In the genomic region with DNA sequence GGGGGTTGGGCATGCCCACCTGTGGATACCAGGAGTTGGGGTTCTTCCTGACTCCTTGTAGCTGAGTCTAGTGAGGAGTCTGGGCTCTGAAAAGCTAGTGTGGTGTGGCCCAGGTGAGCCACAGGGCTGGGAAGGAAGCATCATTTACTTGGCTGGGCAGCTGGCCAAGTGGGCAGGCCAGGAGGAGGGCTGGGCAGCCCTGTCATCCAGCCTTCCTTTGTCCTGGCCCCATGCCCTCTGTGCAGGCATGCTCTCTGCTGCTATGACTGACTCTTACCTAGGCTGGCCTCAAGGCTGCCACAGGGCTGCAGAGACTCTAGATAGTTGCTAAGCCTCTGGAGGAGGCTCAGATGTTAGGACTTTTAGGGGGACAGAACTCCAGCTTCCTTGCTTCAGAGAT, we compare ENCODE assay signal across 8 mouse cellular contexts. TPM values are rescaled to one million over a fixed set of nuclear protein-coding genes. Genes with fewer than 3 reads are reported as not detected.
DNase-seq lines count a peak whose midpoint lies in the region; ATAC-seq and TF ChIP-seq lines count a peak whose summit lies in the region.

No protein-coding gene starts in this region.

- peaks cover 98% of the 10 kb centered on the region for H3K79me2 ChIP-seq in liver, adult 2 months (ENCODE audit: control insufficient read depth, insufficient read depth, low read length)

- intact Hi-C loops in gastrocnemius, postnatal 14 days (cut with DNase I; ENCODE audit: low total_unique reads) = no loop called here

- no peak overlapping the region for H3K27ac ChIP-seq in liver, adult 2 months (replicated peaks; ENCODE audit: insufficient read depth, low read depth, low read length)
- no peak overlapping the region for H3K27ac ChIP-seq in liver, embryonic 12.5 days
- peak overlapping the region; percentile 8; the same call in 1 of the 2 replicates for H3K27ac ChIP-seq in kidney, embryonic 16.5 days (ENCODE audit: low read length)
- no peak overlapping the region for H3K27ac ChIP-seq in midbrain, embryonic 16.5 days (ENCODE audit: low read length)

- no peak overlapping the region for H3K9ac ChIP-seq in liver, adult 2 months (ENCODE audit: low read depth, low read length)
- H3K9ac ChIP-seq in liver, embryonic 12.5 days = no peak overlapping the region
- H3K9ac ChIP-seq in kidney, embryonic 16.5 days (replicated peaks; ENCODE audit: low read length) = no peak overlapping the region
- no peak overlapping the region for H3K9ac ChIP-seq in midbrain, embryonic 16.5 days (ENCODE audit: low read depth, low read length)

- peak; percentile 74 for DNase-seq in liver, adult 2 months (ENCODE audit: extremely low read depth, low read depth, low spot score)
- DNase-seq in gastrocnemius, postnatal 14 days = peak; percentile 72
- DNase-seq in ovary, postnatal 10 days (ENCODE audit: low spot score) = peak; percentile 38
- DNase-seq in spleen, postnatal 14 days (ENCODE audit: low spot score in 2 of 2) = no peak

- H3K9me3 ChIP-seq in liver, embryonic 12.5 days (replicated peaks) = no peaks in the 10 kb centered on the region
- H3K9me3 ChIP-seq in kidney, embryonic 16.5 days (ENCODE audit: low read length) = no peaks in the 10 kb centered on the region
- H3K9me3 ChIP-seq in midbrain, embryonic 16.5 days (replicated peaks; ENCODE audit: control insufficient read depth, low read length, poor library complexity, severe bottlenecking) = no peaks in the 10 kb centered on the region

- no peak for TF ChIP-seq POLR2A in liver, adult 2 months (IDR thresholded peaks at IDR 0.05; ENCODE audit: extremely low read depth, insufficient read depth, low read length)

- H3K4me2 ChIP-seq in liver, embryonic 12.5 days = no peak overlapping the region
- no peak overlapping the region for H3K4me2 ChIP-seq in kidney, embryonic 16.5 days (replicated peaks; ENCODE audit: low read depth, low read length)
- no peak overlapping the region for H3K4me2 ChIP-seq in midbrain, embryonic 16.5 days (ENCODE audit: low read length)

- TF ChIP-seq CTCF in liver, adult 2 months (IDR thresholded peaks at IDR 0.05; ENCODE audit: low read depth, low read length) = no peak

- no peak overlapping the region for H3K4me3 ChIP-seq in liver, adult 2 months (ENCODE audit: insufficient read depth, low read depth, low read length)
- H3K4me3 ChIP-seq in liver, embryonic 12.5 days = no peak overlapping the region
- no peak overlapping the region for H3K4me3 ChIP-seq in kidney, embryonic 16.5 days (ENCODE audit: low read length)
- no peak overlapping the region for H3K4me3 ChIP-seq in midbrain, embryonic 16.5 days (ENCODE audit: low read depth, low read length)

- no peaks in the 10 kb centered on the region for H3K27me3 ChIP-seq in liver, adult 2 months (ENCODE audit: control insufficient read depth, insufficient read depth, low read length)
- no peaks in the 10 kb centered on the region for H3K27me3 ChIP-seq in liver, embryonic 12.5 days (replicated peaks)
- no peaks in the 10 kb centered on the region for H3K27me3 ChIP-seq in kidney, embryonic 16.5 days (ENCODE audit: insufficient read depth, low read length)
- no peaks in the 10 kb centered on the region for H3K27me3 ChIP-seq in midbrain, embryonic 16.5 days (ENCODE audit: control insufficient read depth, insufficient read depth, low read depth, low read length)

- H3K4me1 ChIP-seq in liver, adult 2 months (ENCODE audit: control insufficient read depth, insufficient read depth, low read length) = peaks cover 88% of the 10 kb centered on the region
- peaks cover 74% of the 10 kb centered on the region for H3K4me1 ChIP-seq in liver, embryonic 12.5 days
- H3K4me1 ChIP-seq in kidney, embryonic 16.5 days (ENCODE audit: insufficient read depth, low read length) = peaks cover 60% of the 10 kb centered on the region
- peaks cover 2% of the 10 kb centered on the region; the same call in 1 of the 2 replicates for H3K4me1 ChIP-seq in midbrain, embryonic 16.5 days (ENCODE audit: control insufficient read depth, insufficient read depth, low read length)

- H3K36me3 ChIP-seq in liver, adult 2 months (ENCODE audit: control insufficient read depth, insufficient read depth, low read length) = no peaks in the 10 kb centered on the region
- no peaks in the 10 kb centered on the region for H3K36me3 ChIP-seq in liver, embryonic 12.5 days
- no peaks in the 10 kb centered on the region for H3K36me3 ChIP-seq in kidney, embryonic 16.5 days (ENCODE audit: insufficient read depth, low read length)
- H3K36me3 ChIP-seq in midbrain, embryonic 16.5 days (ENCODE audit: control insufficient read depth, insufficient read depth, low read length) = no peaks in the 10 kb centered on the region

- no peak for ATAC-seq in liver, embryonic 12.5 days
- ATAC-seq in kidney, embryonic 16.5 days (ENCODE audit: low FRiP score, low TSS enrichment) = peak; percentile 79
- no peak for ATAC-seq in frontal cortex, adult (ENCODE audit: low TSS enrichment)
- no peak for ATAC-seq in midbrain, embryonic 16.5 days

RNA-seq across cellular contexts. Expression of gene Rxra, which starts 42.0 kb away (rescaled TPM):
- total RNA-seq in liver, adult 2 months (2014; rRNA removed) = 108 and 124 TPM in 2 replicates
- polyA plus RNA-seq in liver, adult 2 months (2012; rRNA removed) = 303 and 313 TPM in 2 replicates
- polyA plus RNA-seq in liver, embryonic 12.5 days (2016; fragmentation: Nextera tagmentation; extraction: Ambion mirVana) = 3.9 and 4.2 TPM in 2 replicates
- total RNA-seq in gastrocnemius, postnatal 14 days (2021) = 10 to 100 TPM; 48.4 to 53.6 TPM
- polyA plus RNA-seq in kidney, embryonic 16.5 days (2015; fragmentation: Nextera tagmentation; extraction: Ambion mirVana) = 11.0 and 11.6 TPM in 2 replicates
- 2.5 and 2.8 TPM in 2 replicates for polyA plus RNA-seq in midbrain, embryonic 16.5 days (2015; fragmentation: Nextera tagmentation; extraction: Ambion mirVana)

Comparison
In these comparisons a context has a peak if more than half of its experiments do, and no peak if none do; other contexts are left out.
1. RNA of gene Rxra, which starts 42.0 kb away (polyA plus RNA-seq): 303 to 313 TPM in liver, adult 2 months; 11.0 to 11.6 TPM in kidney, embryonic 16.5 days, 3.9 to 4.2 TPM in liver, embryonic 12.5 days and 2.5 to 2.8 TPM in midbrain, embryonic 16.5 days; every median in the first group is over 10 times any median in the second.
2. DNase-seq: peak in liver, adult 2 months (single experiment), gastrocnemius, postnatal 14 days (single experiment) and ovary, postnatal 10 days (single experiment); none in spleen, postnatal 14 days (0 of 2).